In the genomic region with DNA sequence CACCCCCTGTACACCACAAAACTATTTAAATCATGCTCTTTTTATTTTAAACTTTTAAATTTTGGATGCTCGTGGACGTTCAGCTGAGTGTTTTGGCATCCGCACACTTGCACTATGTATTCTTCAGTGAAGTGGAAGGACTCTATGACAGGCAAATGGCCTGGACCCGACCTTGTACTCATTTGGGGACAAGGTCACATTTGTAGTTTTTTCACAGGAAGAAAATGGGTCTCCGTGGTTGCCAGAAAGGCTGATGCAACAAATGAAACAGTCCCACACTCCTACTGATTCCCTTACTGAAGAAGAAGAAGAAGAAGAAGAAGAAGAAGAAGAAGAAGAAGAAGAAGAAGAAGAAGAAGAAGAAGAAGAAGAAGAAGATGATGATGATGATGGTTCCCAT, we compare ENCODE assay signal across 14 mouse cellular contexts.
"Had no signal": no experiment of that assay in that cellular context is flagged by ENCODE, and none has a peak within 500 bp of the region (broad histone marks: within the 10 kb centered on the region; RNA-seq: fewer than 3 reads in every experiment).

No protein-coding gene starts in this region.

- ATAC-seq: lung, postnatal 0 days; midbrain, embryonic 16.5 days had no signal

- DNase-seq: lung, adult 2 months; lung, postnatal 14 days; lung, postnatal 36 days; midbrain, embryonic 14.5 days; retina, postnatal 1 day; right cerebral cortex, adult 18-20 months; right cerebral cortex, postnatal 25 days; right cerebral cortex, postnatal 4 days; spleen, adult 18-20 months; thymus, adult 18-20 months; thymus, postnatal 14 days; thymus, postnatal 36 days had no signal
